Mouse (Mus musculus) brain, embryonic 18.5 days (tissue): Measurements from ENCODE around the gene Pip.

Experiments
- DNase-seq: peaks from one replicate; pipeline ENCODE4 v3.0.0-alpha.2; 2012; ENCODE audit warnings: low read depth, low spot score

Pip gene

DNA sequence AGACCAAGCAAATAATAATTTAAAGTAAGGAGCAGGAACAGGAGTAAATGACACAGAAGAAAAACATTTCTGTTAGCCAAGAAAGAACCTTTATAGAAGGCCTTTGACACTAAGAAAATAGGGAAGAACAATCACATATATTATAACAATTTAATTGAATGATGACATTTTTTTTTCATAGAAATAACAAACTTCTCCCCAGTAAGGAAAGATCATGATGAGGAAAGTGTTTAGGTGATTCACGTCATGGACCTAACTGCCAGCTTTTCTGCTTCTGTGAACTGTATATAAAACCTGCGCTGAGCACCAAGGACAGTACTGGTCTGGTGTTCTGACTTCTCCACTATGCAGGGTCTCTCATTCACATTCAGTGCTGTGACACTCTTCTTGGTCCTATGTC, at the start of gene Pip:
Gene Pip (plus strand): TSS at position 301 of the 400 bp plus-strand sequence.
- DNase-seq, result no peak

DNA sequence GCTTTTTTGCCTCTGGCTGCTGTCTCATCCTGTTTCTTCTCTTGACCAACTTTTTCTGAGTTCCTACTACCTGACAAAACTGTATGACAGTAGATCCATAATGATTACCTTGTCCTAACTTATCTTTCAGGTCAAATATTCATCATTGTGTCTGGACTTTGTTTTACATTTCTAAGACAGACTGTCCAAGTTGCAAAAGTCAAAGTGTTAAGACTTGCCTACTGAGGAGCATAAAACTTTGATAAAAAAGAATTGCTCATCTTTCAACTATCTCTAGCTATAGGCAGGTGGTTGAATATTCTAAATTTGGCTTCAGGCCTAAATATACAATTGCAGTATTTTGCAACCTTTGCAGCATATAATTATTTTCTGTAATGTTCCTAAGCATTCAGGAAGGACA, 23.2 kb upstream of the Pip start:
- no peak for DNase-seq

- no peak for DNase-seq
Measured at GRCm38 (mm10) chr6:41829516-41829915, 17.8 kb upstream of the Pip start.

DNA sequence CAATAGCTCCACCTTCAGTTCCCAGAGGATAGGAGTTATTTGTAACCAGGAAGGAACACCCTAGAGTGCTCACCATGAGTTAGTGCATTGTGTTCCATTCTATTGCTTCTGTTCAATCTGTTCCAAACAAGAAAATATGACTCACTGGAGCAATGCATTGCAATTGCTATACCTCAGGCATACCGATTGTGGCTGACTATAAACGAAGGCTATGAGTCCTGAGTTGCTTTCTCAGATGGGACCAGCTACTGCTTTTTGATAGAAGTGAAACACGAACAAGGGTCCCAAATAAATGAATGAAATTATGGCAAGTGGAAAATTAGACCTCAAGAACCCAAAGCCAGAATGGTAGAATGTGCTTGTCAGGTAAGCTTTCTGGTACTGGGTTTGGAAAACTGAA, 5.4 kb downstream of the Pip start, which contains the start of gene Sval2:
Gene Sval2 (plus strand): TSS at position 301 of the 400 bp plus-strand sequence.
- DNase-seq, result no peak

DNA sequence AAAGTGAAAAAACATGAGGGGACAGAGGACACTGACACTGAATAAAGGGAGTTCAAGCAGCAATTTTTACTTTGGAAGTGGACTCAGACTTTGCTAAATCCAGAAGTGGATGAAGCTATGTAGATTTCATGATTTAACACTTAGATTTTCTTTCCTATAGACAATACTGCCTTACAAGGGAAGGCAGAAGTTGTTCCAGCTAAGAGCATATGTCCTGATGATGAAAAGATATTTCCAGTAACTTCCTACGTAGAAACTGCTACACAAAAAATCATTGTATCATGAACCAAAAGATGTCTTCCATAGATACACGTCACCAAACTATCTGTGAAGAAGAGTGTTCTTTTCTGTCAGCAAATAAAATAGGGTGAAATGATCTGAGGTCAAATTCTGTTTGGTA, 16.7 kb downstream of the Pip start:
- DNase-seq, result no peak
